Comparison of ENCODE assay signal across 10 mouse cellular contexts in genomic region chr2:31963491-31963890, GRCm38 (mm10). TPM values are rescaled to one million over a fixed set of nuclear protein-coding genes. Genes with fewer than 3 reads are reported as not detected.
DNase-seq lines count a peak whose midpoint lies in the region; ATAC-seq and TF ChIP-seq lines count a peak whose summit lies in the region.
"Had no signal": no experiment of that assay in that cellular context is flagged by ENCODE, and none has a peak within 500 bp of the region (broad histone marks: within the 10 kb centered on the region; RNA-seq: fewer than 3 reads in every experiment).

No protein-coding gene starts in this region.

- H3K4me1 ChIP-seq in kidney, embryonic 14.5 days (ENCODE audit: control insufficient read depth, insufficient read depth, low read length): peaks cover 25% of the 10 kb centered on the region
- H3K4me1 ChIP-seq in kidney, adult 2 months (ENCODE audit: control insufficient read depth, insufficient read depth, low read length): peaks cover 39% of the 10 kb centered on the region
- 0 out of 2 replicates have a peak, but pooled peaks cover 2% of the 10 kb centered on the region for H3K4me1 ChIP-seq in midbrain, embryonic 15.5 days

- H3K36me3 ChIP-seq in kidney, embryonic 14.5 days (ENCODE audit: control insufficient read depth, insufficient read depth, low read length): no peaks in the 10 kb centered on the region; the same call in 1 of the 2 replicates
- H3K36me3 ChIP-seq in kidney, adult 2 months (ENCODE audit: control insufficient read depth, insufficient read depth, low read length): no peaks in the 10 kb centered on the region
- H3K36me3 ChIP-seq in midbrain, embryonic 15.5 days (replicated peaks): no peaks in the 10 kb centered on the region
- H3K36me3 ChIP-seq: liver, embryonic 15.5 days had no signal

- DNase-seq in kidney, adult 11 months: peak; percentile 91
- peak; percentile 60 to 71 for DNase-seq in cerebellum, postnatal 25 days
- peak; percentile 90 for DNase-seq in kidney, adult 2 months
- no peak for DNase-seq in retina, embryonic 14.5 days (ENCODE audit: low spot score)
- no peak for DNase-seq in ovary, postnatal 14 days (ENCODE audit: low spot score)
- DNase-seq: right cerebral cortex, adult 18-20 months had no signal

- WGBS in kidney, embryonic 14.5 days: 82% methylated on average over 7 of the region's 7 CpGs
- WGBS in kidney, adult 2 months: 35% methylated on average over 7 of the region's 7 CpGs
- 79% methylated on average over 7 of the region's 7 CpGs for WGBS in midbrain, embryonic 15.5 days

- H3K4me3 ChIP-seq in kidney, embryonic 14.5 days (ENCODE audit: low read length): no peak overlapping the region
- no peak overlapping the region for H3K4me3 ChIP-seq in kidney, adult 2 months (ENCODE audit: insufficient read depth, low read depth, low read length)
- no peak overlapping the region for H3K4me3 ChIP-seq in midbrain, embryonic 15.5 days
- H3K4me3 ChIP-seq: liver, embryonic 15.5 days had no signal

- TF ChIP-seq CTCF in kidney, adult 2 months (conservative IDR thresholded peaks at IDR 0.05; ENCODE audit: insufficient read depth, insufficient read length, low read depth, low read length): no peak

- H3K9ac ChIP-seq in kidney, embryonic 14.5 days (ENCODE audit: low read depth, low read length): no peak overlapping the region
- no peak overlapping the region for H3K9ac ChIP-seq in midbrain, embryonic 15.5 days
- H3K9ac ChIP-seq: liver, embryonic 15.5 days had no signal

- H3K27ac ChIP-seq in kidney, embryonic 14.5 days (ENCODE audit: low read depth, low read length): no peak overlapping the region
- H3K27ac ChIP-seq in kidney, adult 2 months (ENCODE audit: insufficient read depth, low read depth, low read length): peak overlapping the region; percentile 94
- H3K27ac ChIP-seq in midbrain, embryonic 15.5 days: peak overlapping the region; percentile 44
- H3K27ac ChIP-seq: liver, embryonic 15.5 days had no signal

- no peaks in the 10 kb centered on the region for H3K9me3 ChIP-seq in kidney, embryonic 14.5 days (ENCODE audit: control insufficient read depth, low read length)
- H3K9me3 ChIP-seq in midbrain, embryonic 15.5 days: no peaks in the 10 kb centered on the region
- H3K9me3 ChIP-seq: liver, embryonic 15.5 days had no signal

- no peak for ATAC-seq in kidney, embryonic 14.5 days (ENCODE audit: low FRiP score, low TSS enrichment)
- no peak for ATAC-seq in midbrain, embryonic 15.5 days (replicated peaks)
- ATAC-seq in megakaryocyte progenitor cell, adult 5-6 weeks (replicated peaks; ENCODE audit: poor library complexity): no peak

- no peak for TF ChIP-seq POLR2A in kidney, adult 2 months (IDR thresholded peaks at IDR 0.05; ENCODE audit: low read depth, low read length)

- no peaks in the 10 kb centered on the region for H3K27me3 ChIP-seq in kidney, embryonic 14.5 days (ENCODE audit: control insufficient read depth, insufficient read depth, low read length)
- no peaks in the 10 kb centered on the region for H3K27me3 ChIP-seq in kidney, adult 2 months (replicated peaks; ENCODE audit: control insufficient read depth, insufficient read depth, low read length)
- no peaks in the 10 kb centered on the region for H3K27me3 ChIP-seq in midbrain, embryonic 15.5 days (replicated peaks)
- H3K27me3 ChIP-seq: liver, embryonic 15.5 days had no signal

- H3K4me2 ChIP-seq in kidney, embryonic 14.5 days (replicated peaks; ENCODE audit: low read depth, low read length): no peak overlapping the region
- no peak overlapping the region for H3K4me2 ChIP-seq in midbrain, embryonic 15.5 days
- H3K4me2 ChIP-seq: liver, embryonic 15.5 days had no signal

RNA-seq across cellular contexts. Expression of gene Nup214, which starts 10.7 kb away (rescaled TPM):
- polyA plus RNA-seq in kidney, embryonic 14.5 days (2014; fragmentation: Nextera tagmentation; extraction: Ambion mirVana): 79.4 and 97.4 TPM in 2 replicates
- 41.3 and 41.8 TPM in 2 replicates for polyA plus RNA-seq in kidney, adult 2 months (2012; rRNA removed)
- polyA plus RNA-seq in midbrain, embryonic 15.5 days (2015; fragmentation: Nextera tagmentation; extraction: Ambion mirVana): 71.0 and 75.0 TPM in 2 replicates
- total RNA-seq in megakaryocyte progenitor cell, adult 5-6 weeks (2015): 88.1 and 106 TPM in 2 replicates
- 30.7 and 59.6 TPM in 2 replicates for total RNA-seq in megakaryocyte progenitor cell, adult 5-6 weeks (2017)

RNA-seq across cellular contexts. Expression of gene Aif1l, which starts 13.6 kb away (rescaled TPM):
- polyA plus RNA-seq in kidney, embryonic 14.5 days (2014; fragmentation: Nextera tagmentation; extraction: Ambion mirVana): 55.8 and 72.1 TPM in 2 replicates
- 152 and 177 TPM in 2 replicates for polyA plus RNA-seq in kidney, adult 2 months (2012; rRNA removed)
- polyA plus RNA-seq in midbrain, embryonic 15.5 days (2015; fragmentation: Nextera tagmentation; extraction: Ambion mirVana): 26.2 and 29.8 TPM in 2 replicates
- 0.24 and 0.25 TPM in 2 replicates for total RNA-seq in megakaryocyte progenitor cell, adult 5-6 weeks (2015)
- total RNA-seq in megakaryocyte progenitor cell, adult 5-6 weeks (2017): 0.47 TPM in 1 of 2 replicates, not detected in the other

Comparison
In these comparisons a context has a peak if more than half of its experiments do, and no peak if none do; other contexts are left out.
1. DNase-seq: peak in kidney, adult 11 months (single experiment), cerebellum, postnatal 25 days (2 of 2) and kidney, adult 2 months (single experiment); none in retina, embryonic 14.5 days (single experiment) and ovary, postnatal 14 days (single experiment).